Mouse (Mus musculus): ENCODE results near the gene Nphp1. TPM values are rescaled to one million over a fixed set of nuclear protein-coding genes. Genes with fewer than 3 reads are reported as not detected.

The Nphp1 gene
- polyA plus RNA-seq, 1 experiment from 2014 or later, result 24.9 TPM

GRCm38 (mm10) chr2:127740756-127741519 lies 47.8 kb downstream of the Nphp1 start:
- Histone ChIP-seq H3K9me3 (no peaks in the 10 kb centered on the region), H3K36me3 (no peaks in the 10 kb centered on the region), H3K4me1 (no peaks in the 10 kb centered on the region), H3K4me2 (no peak overlapping the region), H3K9ac (no peak overlapping the region), H3K4me3 (replicated peaks) (no peak overlapping the region), H3K27me3 (replicated peaks) (no peaks in the 10 kb centered on the region), H3K27ac (no peak overlapping the region)
- no peak for ATAC-seq (ENCODE audit: insufficient read depth, low FRiP score, low read depth)
- WGBS, result 76% methylated on average over 9 of the region's 9 CpGs

DNA sequence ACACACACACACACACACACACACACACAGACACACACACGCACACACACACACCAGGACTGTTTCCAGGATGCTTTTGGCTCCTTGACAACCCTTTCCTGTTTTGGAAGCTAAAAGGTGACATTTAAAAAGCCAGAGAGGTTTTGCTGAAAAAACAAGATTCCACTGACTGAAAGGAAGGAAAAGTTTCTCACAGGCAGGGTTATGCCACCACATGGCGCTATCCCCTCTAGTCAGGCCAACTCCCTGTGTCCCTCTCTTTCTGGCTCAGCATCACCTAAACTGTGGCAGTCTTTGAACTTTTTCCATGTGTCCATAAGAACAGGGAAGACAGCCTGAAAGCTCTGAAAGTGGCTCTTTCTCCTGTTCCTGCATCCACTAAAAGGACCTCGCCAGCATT lies 50.8 kb downstream of the Nphp1 start:
- Histone ChIP-seq H3K4me2 (no peak overlapping the region), H3K36me3 (no peaks in the 10 kb centered on the region), H3K4me3 (replicated peaks) (no peak overlapping the region), H3K4me1 (no peaks in the 10 kb centered on the region), H3K9me3 (no peaks in the 10 kb centered on the region), H3K27ac (no peak overlapping the region), H3K9ac (no peak overlapping the region), H3K27me3 (replicated peaks) (no peaks in the 10 kb centered on the region)
- no peak for ATAC-seq (ENCODE audit: insufficient read depth, low FRiP score, low read depth)
- 78% methylated on average over 3 of the region's 3 CpGs for WGBS

DNA sequence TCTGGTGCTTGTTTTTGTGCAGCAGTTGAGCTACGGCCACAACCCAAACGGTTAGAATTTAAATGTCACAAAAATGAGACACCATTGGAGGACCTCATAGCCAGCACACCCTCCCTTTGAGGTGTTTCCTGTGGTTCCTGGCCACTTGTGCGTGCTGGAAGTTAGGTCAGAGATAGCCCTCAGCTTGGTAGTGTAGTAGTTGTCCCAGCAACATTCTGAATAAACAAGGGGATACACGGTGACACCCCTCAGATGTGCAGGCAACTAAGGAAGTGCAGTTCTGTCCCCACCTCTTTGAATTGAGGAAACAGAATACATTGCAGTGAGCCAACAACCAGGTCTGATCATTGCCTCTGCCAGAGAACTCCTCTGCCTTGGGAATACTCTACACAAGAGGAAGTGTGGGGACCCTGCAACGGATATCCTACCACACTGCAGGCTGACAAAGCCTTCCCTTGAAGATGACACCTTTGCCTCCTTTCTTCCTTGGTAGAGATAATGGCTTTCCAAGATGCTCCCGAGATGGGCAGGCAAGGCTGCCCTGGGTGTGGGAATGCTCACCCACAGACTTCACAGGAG lies 52.0 kb downstream of the Nphp1 start:
- Histone ChIP-seq H3K27me3 (replicated peaks) (no peaks in the 10 kb centered on the region), H3K36me3 (no peaks in the 10 kb centered on the region), H3K9ac (no peak overlapping the region), H3K9me3 (no peaks in the 10 kb centered on the region), H3K4me2 (no peak overlapping the region), H3K27ac (no peak overlapping the region; the same call in 1 of the 2 replicates), H3K4me3 (replicated peaks) (no peak overlapping the region), H3K4me1 (no peaks in the 10 kb centered on the region)
- no peak for ATAC-seq (ENCODE audit: insufficient read depth, low FRiP score, low read depth)
- 72% methylated on average over 6 of the region's 6 CpGs for WGBS

DNA sequence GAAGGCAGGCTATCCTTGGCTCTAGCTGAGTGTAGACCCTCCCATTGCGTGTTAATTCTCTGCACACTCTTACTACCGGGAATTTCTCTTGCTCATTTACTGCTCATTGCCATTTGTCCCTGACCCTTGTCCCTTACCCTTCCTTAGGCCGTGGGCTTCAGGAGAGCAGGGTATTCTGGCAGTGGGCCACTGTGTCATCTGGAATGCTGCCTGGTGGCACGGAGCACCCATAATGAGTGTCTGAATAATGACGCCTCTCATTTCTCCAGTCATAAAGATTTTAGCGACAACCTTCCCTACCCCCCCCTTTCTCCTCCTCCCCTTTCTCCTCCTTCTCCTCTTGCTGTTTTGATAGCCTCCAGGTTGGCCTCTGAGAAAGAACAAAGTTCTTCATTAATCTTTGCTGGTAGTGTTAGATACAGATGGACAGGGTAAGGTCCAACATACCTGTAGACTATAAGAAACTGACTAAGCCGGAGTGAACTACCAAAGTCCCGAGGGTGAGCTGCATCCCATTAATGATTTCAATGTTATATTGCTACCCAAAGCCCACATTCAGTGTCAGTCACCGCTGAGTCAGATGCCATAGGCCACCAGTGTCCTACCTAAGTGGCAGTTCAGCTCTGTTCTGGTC lies 53.1 kb downstream of the Nphp1 start:
- H3K27ac ChIP-seq, result peak overlapping the region; percentile 0; the same call in 1 of the 2 replicates
- no peaks in the 10 kb centered on the region for H3K27me3 ChIP-seq (replicated peaks)
- H3K4me1 ChIP-seq, result no peaks in the 10 kb centered on the region
- 66% methylated on average over 9 of the region's 9 CpGs for WGBS
- no peak overlapping the region for H3K4me3 ChIP-seq (replicated peaks)
- ATAC-seq (ENCODE audit: insufficient read depth, low FRiP score, low read depth), result no peak
- H3K4me2 ChIP-seq, result no peak overlapping the region
- H3K36me3 ChIP-seq, result no peaks in the 10 kb centered on the region
- no peaks in the 10 kb centered on the region for H3K9me3 ChIP-seq
- no peak overlapping the region for H3K9ac ChIP-seq

DNA sequence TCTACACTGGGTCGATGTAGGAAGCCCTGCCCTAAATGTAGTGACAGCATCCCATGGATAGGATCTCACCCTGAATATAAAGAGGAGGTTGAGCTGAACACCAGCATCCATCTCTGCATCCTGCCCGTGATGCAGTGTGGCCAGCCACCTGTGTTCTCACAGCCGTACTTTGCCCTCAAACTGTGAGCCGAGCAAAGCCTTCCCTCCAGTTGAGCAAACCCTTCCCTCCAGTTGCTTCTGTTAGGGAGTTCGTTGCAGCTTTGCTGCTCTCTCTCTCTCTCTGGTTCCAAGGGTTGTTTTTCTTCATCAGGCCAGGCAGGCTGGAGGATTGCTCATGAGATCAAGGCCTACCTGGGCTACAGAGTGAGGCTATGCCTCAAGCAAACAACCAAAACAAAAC lies 53.8 kb downstream of the Nphp1 start:
- ATAC-seq (ENCODE audit: insufficient read depth, low FRiP score, low read depth), result no peak
- Histone ChIP-seq H3K27ac (no peak overlapping the region), H3K4me2 (no peak overlapping the region), H3K36me3 (no peaks in the 10 kb centered on the region), H3K27me3 (replicated peaks) (no peaks in the 10 kb centered on the region), H3K4me3 (replicated peaks) (no peak overlapping the region), H3K9ac (no peak overlapping the region), H3K4me1 (0 out of 2 replicates have a peak, but pooled peaks cover 1% of the 10 kb centered on the region), H3K9me3 (no peaks in the 10 kb centered on the region)
- 66% methylated on average over 5 of the region's 5 CpGs for WGBS

DNA sequence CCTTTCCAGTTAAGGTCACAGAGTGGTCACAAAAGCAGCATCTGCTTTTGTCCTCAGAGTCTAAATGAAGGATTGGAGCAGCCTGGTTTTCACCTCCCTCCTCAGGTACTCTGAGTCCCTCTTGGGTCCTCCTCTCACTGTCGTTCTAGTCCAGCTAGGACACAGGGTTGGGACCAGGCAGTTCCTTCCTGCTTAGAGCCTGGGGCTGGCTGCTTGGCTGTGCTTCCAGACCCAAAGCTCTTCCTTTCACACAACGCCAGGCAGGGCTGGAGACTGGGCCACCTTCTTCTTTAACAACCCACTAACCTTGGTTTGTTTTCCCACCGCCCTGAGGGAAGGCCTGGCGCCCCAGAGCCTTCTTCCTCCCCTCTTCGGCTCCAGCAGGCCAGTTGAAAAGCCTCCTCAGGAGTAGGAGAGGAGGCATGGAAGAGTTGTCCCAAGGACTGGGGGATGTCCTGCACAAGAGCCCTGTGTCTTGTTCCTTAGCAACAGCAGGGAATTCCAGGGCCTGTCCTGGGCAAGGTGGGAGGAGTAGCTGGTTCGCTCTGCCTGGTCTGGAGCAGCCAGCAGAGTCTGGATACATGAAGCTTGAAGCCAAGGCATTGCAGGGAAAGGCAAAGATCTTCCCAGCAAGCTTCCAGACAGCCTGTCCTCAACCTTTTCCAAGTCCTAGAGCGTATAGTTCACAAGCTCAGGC lies 58.2 kb downstream of the Nphp1 start:
- no peak overlapping the region for H3K9ac ChIP-seq
- 64% methylated on average over 7 of the region's 7 CpGs for WGBS

DNA sequence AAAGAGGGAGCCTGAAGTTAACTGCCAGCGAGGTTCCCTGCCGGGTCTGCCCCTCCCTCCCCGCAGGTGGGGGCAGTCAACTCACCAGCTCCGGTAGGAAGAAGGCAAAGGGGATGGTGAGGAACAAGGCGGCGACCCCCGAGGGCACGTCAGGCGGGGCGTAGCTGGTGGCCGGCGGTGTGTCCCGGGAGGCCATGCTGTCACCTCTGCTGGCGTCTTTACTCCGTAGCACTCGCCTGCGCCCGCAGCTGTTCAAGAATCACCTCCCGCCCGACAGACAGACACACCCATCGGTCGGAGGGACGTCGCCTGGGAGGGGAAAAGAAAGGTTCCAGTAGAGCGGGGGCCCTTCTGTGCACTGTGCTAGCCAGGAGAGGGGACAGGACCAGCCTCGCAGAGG lies 59.0 kb downstream of the Nphp1 start, which contains the start of gene Mall:
Gene Mall, minus strand, starts transcription at position 262 of the 400 bp plus-strand sequence.
- no peak for ATAC-seq (ENCODE audit: insufficient read depth, low FRiP score, low read depth)

More for the DNA sequence above, 58.2 kb downstream of the Nphp1 start:
- ATAC-seq (ENCODE audit: insufficient read depth, low FRiP score, low read depth), result no peak
- Histone ChIP-seq H3K4me3 (replicated peaks) (no peak overlapping the region), H3K4me1 (0 out of 2 replicates have a peak, but pooled peaks cover 5% of the 10 kb centered on the region), H3K27me3 (replicated peaks) (no peaks in the 10 kb centered on the region), H3K9me3 (no peaks in the 10 kb centered on the region), H3K27ac (no peak overlapping the region), H3K36me3 (no peaks in the 10 kb centered on the region), H3K4me2 (no peak overlapping the region)

GRCm38 (mm10) chr2:127728661-127729450 lies 59.8 kb downstream of the Nphp1 start:
- Histone ChIP-seq H3K9ac (no peak overlapping the region), H3K4me3 (replicated peaks) (peak overlapping the region; percentile 27), H3K9me3 (no peaks in the 10 kb centered on the region), H3K36me3 (no peaks in the 10 kb centered on the region), H3K4me2 (peak overlapping the region; percentile 44), H3K27me3 (replicated peaks) (no peaks in the 10 kb centered on the region), H3K27ac (peak overlapping the region; percentile 65), H3K4me1 (0 out of 2 replicates have a peak, but pooled peaks cover 5% of the 10 kb centered on the region)
- ATAC-seq (ENCODE audit: insufficient read depth, low FRiP score, low read depth), result peak; percentile 41; the same call in 1 of the 2 replicates
- 38% methylated on average over 15 of the region's 15 CpGs for WGBS

More for the DNA sequence above, 59.0 kb downstream of the Nphp1 start, which contains the start of gene Mall:
- H3K4me2 ChIP-seq, result peak within 1 kb of the TSS; percentile 44
- no peaks in the 10 kb centered on the region for H3K36me3 ChIP-seq
- 3% methylated on average over 26 of the region's 26 CpGs for WGBS
- H3K27ac ChIP-seq, result peak within 1 kb of the TSS; percentile 65
- peak within 1 kb of the TSS; percentile 27 for H3K4me3 ChIP-seq (replicated peaks)
- H3K4me1 ChIP-seq, result 0 out of 2 replicates have a peak, but pooled peaks cover 5% of the 10 kb centered on the region
- no peaks in the 10 kb centered on the region for H3K27me3 ChIP-seq (replicated peaks)
- no peaks in the 10 kb centered on the region for H3K9me3 ChIP-seq
- no peak within 1 kb of the TSS for H3K9ac ChIP-seq

- no peaks in the 10 kb centered on the region for H3K36me3 ChIP-seq
- 64% methylated on average over 6 of the region's 6 CpGs for WGBS
- H3K4me2 ChIP-seq, result peak overlapping the region; percentile 14; the same call in 1 of the 2 replicates
- no peak for ATAC-seq (ENCODE audit: insufficient read depth, low FRiP score, low read depth)
- H3K9me3 ChIP-seq, result no peaks in the 10 kb centered on the region
- H3K27me3 ChIP-seq (replicated peaks), result no peaks in the 10 kb centered on the region
- H3K4me3 ChIP-seq (replicated peaks), result 0 out of 2 replicates have a peak overlapping the region, but pooled peaks have one; percentile 6
- H3K4me1 ChIP-seq, result peaks cover 8% of the 10 kb centered on the region; the same call in 1 of the 2 replicates
- peak overlapping the region; percentile 65; the same call in 1 of the 2 replicates for H3K27ac ChIP-seq
- H3K9ac ChIP-seq, result no peak overlapping the region
Measured at GRCm38 (mm10) chr2:127728146-127728545, 60.6 kb downstream of the Nphp1 start.

DNA sequence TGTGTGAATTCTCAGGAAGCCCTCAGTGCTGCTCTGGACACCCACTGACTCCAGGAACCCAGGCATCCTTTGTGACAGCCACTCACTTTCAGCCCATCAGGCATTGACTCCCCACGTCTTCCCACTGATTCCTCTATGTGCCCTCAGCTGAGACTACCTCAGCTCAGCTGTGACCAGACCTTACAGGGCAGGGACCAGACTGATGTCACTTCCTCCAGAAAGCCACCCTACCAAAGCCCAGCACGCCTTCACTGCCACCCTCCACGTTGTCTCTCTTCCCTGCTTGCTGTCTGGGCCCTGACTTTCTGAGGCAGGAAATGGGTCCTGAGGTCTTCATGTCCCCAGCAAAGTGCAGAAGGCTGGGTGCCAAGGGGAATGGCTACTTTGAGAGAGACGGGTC lies 65.5 kb downstream of the Nphp1 start:
- H3K9ac ChIP-seq, result no peak overlapping the region
- ATAC-seq (ENCODE audit: insufficient read depth, low FRiP score, low read depth), result no peak
- H3K27me3 ChIP-seq (replicated peaks), result no peaks in the 10 kb centered on the region
- H3K4me1 ChIP-seq, result peaks cover 15% of the 10 kb centered on the region
- peak overlapping the region; percentile 79 for H3K27ac ChIP-seq
- H3K9me3 ChIP-seq, result no peaks in the 10 kb centered on the region
- H3K36me3 ChIP-seq, result no peaks in the 10 kb centered on the region
- 52% methylated on average over 4 of the region's 4 CpGs for whole genome bisulfite sequencing
- H3K4me2 ChIP-seq, result no peak overlapping the region
- H3K4me3 ChIP-seq (replicated peaks), result no peak overlapping the region

All from stomach, embryonic 15.5 days (tissue).